Mouse (Mus musculus) bone marrow, adult 2 months (tissue): ENCODE data around the gene Galnt18.

ENCODE experiments used
- CTCF ChIP-seq: fragments of 200-500 bp; IDR thresholded peaks from 2 replicates; pipeline ENCODE4 v1.5.1; 2011; ENCODE audit warnings: low read length, control low read depth; ENCODE audit not compliant: control insufficient read depth, insufficient read depth
- POLR2A ChIP-seq: fragments of 200-500 bp; IDR thresholded peaks from 2 replicates; pipeline ENCODE4 v1.6.1; 2011; ENCODE audit warnings: low read depth, mild to moderate bottlenecking, control low read depth, low read length, borderline replicate concordance; ENCODE audit not compliant: control insufficient read depth

DNA sequence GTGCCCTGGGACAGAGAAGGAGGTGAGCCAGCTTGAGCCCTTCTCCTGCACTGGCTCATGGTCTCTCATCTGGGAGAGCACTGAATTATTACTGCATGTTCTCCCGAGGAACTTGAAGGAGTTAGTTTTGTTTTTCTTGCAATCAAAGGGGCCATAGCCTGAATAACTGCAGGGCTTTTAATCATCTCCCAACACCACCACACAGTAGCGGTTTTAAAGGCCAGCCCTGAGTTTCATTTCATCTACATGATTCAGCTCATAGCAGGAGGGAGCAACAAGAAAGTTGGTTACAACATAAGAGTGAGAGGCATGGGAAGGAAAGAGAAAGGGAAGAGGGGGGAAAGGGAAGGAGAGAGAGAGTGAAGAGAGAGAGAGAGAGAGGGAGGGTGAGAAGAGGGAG is 31.3 kb upstream of the Galnt18 start:
- TF ChIP-seq POLR2A (no peak), CTCF (no peak)
